Mouse (Mus musculus) midbrain, embryonic 13.5 days (tissue): Measurements from ENCODE around the gene St3gal6. TPM values are rescaled to one million over a fixed set of nuclear protein-coding genes. Genes with fewer than 3 reads are reported as not detected.
A peak's percentile ranks its signal among the peaks of the same experiment; 100 is the strongest.

Experiments used
- ATAC-seq: fragments of 200-750 bp; cut with Nextera tagmentation; 2 replicates; pipeline ENCODE4 v1.8.0; 2017; ENCODE audit warnings: mild to moderate bottlenecking, moderate TSS enrichment, moderate library complexity
- H3K27ac ChIP-seq: fragments of 300-500 bp; sonication (generic); 2 replicates; pipeline ENCODE4 v1.5.1; 2015; ENCODE audit warnings: inconsistent platforms, mild to moderate bottlenecking, moderate library complexity
- H3K27me3 ChIP-seq: fragments of 300-500 bp; sonication (generic); 2 replicates; pipeline ENCODE4 v1.6.1; 2015; ENCODE audit warnings: mild to moderate bottlenecking, inconsistent platforms
- H3K36me3 ChIP-seq: fragments of 300-500 bp; sonication (generic); 2 replicates; pipeline ENCODE4 v1.6.1; 2015; ENCODE audit warnings: mild to moderate bottlenecking, inconsistent platforms
- H3K4me1 ChIP-seq: fragments of 300-500 bp; sonication (generic); replicated peaks from 2 replicates; pipeline ENCODE4 v1.6.1; 2015; ENCODE audit warnings: inconsistent platforms
- H3K4me2 ChIP-seq: fragments of 300-500 bp; sonication (generic); replicated peaks from 2 replicates; pipeline ENCODE4 v1.6.1; 2015; ENCODE audit warnings: moderate library complexity, mild to moderate bottlenecking, inconsistent platforms
- H3K4me3 ChIP-seq: fragments of 300-500 bp; sonication (generic); replicated peaks from 2 replicates; pipeline ENCODE4 v1.5.1; 2015; ENCODE audit warnings: mild to moderate bottlenecking, inconsistent platforms
- H3K9ac ChIP-seq: fragments of 300-500 bp; sonication (generic); replicated peaks from 2 replicates; pipeline ENCODE4 v1.6.1; 2015; ENCODE audit warnings: mild to moderate bottlenecking, inconsistent platforms
- H3K9me3 ChIP-seq: fragments of 300-500 bp; sonication (generic); 2 replicates; pipeline ENCODE4 v1.6.1; 2016; ENCODE audit warnings: mild to moderate bottlenecking, inconsistent platforms
- WGBS: fragments of 180-500 bp; shearing (Covaris S2); methylation state at CpG from one replicate; pipeline ENCODE4 v1.1.7; 2015; 5-methylcytosine and 5-hydroxymethylcytosine counted together
- polyA plus RNA-seq: library from polyadenylated mRNA; unstranded; fragments of >200 nt; fragmentation: Nextera tagmentation; extraction: Ambion mirVana; gene quantifications from 2 replicates; pipeline ENCODE4 v1.2.1, GENCODE M21; 2015

The St3gal6 gene
- 8.3 and 9.9 TPM in 2 replicates for polyA plus RNA-seq

DNA sequence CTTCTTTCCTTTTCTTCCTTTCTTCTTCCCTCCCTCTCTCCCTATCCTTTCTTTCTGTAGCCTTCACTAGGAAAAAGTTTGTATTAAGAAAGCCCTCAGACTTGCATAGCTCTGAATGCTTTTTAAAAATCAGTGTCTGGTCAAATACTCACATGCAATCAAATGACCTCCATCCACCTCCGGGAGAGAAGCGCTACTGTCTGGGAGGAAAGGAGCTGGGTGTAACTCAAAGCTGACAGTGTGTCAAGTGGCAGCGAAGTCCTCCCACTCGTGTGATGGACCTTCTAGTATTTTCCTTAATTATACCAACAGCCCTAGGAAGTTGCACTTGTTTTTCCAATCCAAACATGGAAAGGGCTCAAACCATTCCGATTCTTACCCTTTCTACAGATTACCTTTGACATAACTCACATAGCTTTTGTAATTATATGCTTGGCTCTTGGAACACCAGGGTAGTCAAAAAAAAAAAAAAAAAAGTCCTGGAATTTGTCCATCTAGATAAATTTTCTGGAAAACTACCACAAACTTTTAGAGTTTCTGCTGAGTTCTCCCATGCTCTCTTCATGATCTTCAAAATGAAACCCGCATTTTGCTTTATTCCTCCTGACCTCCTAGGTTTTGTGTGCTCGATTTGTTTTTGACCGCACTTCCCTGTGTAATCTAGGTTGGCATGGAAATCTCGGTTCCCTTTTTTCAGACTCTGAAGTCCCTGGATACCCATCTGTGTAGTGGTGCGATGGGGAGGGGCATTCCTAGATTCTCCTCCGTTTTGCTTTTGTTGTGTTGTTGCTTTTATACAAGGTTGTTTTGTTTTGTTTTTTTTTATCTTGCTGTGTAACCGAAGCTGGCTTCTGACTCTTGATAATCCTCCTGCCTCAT lies at the start of gene St3gal6:
TSS of gene St3gal6 (minus strand) at position 272 of the 879 bp plus-strand sequence.
- peak within 1 kb of the TSS; percentile 83 for H3K9ac ChIP-seq
- no peak for ATAC-seq
- H3K36me3 ChIP-seq = no peaks in the 10 kb centered on the region
- H3K4me3 ChIP-seq = peak within 1 kb of the TSS; percentile 68
- peaks cover 7% of the 10 kb centered on the region; the same call in 1 of the 2 replicates for H3K4me1 ChIP-seq
- H3K9me3 ChIP-seq = peaks cover 3% of the 10 kb centered on the region; the same call in 1 of the 2 replicates
- peak within 1 kb of the TSS; percentile 83 for H3K4me2 ChIP-seq
- H3K27me3 ChIP-seq = peaks cover 6% of the 10 kb centered on the region; the same call in 1 of the 2 replicates
- H3K27ac ChIP-seq = peak within 1 kb of the TSS; percentile 68
- WGBS = 95% methylated on average over 12 of the region's 12 CpGs

GRCm38 (mm10) chr16:58570694-58571264 lies 46.7 kb upstream of the St3gal6 start:
- H3K4me3 ChIP-seq = no peak overlapping the region
- no peak overlapping the region for H3K4me2 ChIP-seq
- no peak overlapping the region for H3K27ac ChIP-seq
- H3K36me3 ChIP-seq = no peaks in the 10 kb centered on the region
- no peaks in the 10 kb centered on the region for H3K9me3 ChIP-seq
- H3K27me3 ChIP-seq = no peaks in the 10 kb centered on the region
- H3K4me1 ChIP-seq = no peaks in the 10 kb centered on the region
- no peak overlapping the region for H3K9ac ChIP-seq
- ATAC-seq = no peak

GRCm38 (mm10) chr16:58561196-58561595 lies 37.2 kb upstream of the St3gal6 start:
- Histone ChIP-seq H3K4me1 (no peaks in the 10 kb centered on the region), H3K27ac (no peak overlapping the region), H3K9ac (no peak overlapping the region), H3K36me3 (no peaks in the 10 kb centered on the region), H3K9me3 (no peaks in the 10 kb centered on the region), H3K4me3 (no peak overlapping the region), H3K27me3 (no peaks in the 10 kb centered on the region), H3K4me2 (no peak overlapping the region)
- no peak for ATAC-seq
- 80% methylated on average over 2 of the region's 2 CpGs for WGBS

- H3K27me3 ChIP-seq = no peaks in the 10 kb centered on the region
- 80% methylated on average over 4 of the region's 4 CpGs for WGBS
- H3K27ac ChIP-seq = no peak overlapping the region
- no peak for ATAC-seq
- H3K4me3 ChIP-seq = no peak overlapping the region
- no peaks in the 10 kb centered on the region for H3K36me3 ChIP-seq
- H3K4me1 ChIP-seq = no peaks in the 10 kb centered on the region
- no peak overlapping the region for H3K9ac ChIP-seq
- no peak overlapping the region for H3K4me2 ChIP-seq
- H3K9me3 ChIP-seq = no peaks in the 10 kb centered on the region
These were observed 32.2 kb upstream of the St3gal6 start for GRCm38 (mm10) chr16:58556067-58556830.

- no peak overlapping the region for H3K9ac ChIP-seq
- whole genome bisulfite sequencing = 77% methylated on average over 1 of the region's 1 CpGs
- H3K4me3 ChIP-seq = no peak overlapping the region
- H3K36me3 ChIP-seq = no peaks in the 10 kb centered on the region
- H3K4me2 ChIP-seq = no peak overlapping the region
- H3K27ac ChIP-seq = no peak overlapping the region
- H3K27me3 ChIP-seq = no peaks in the 10 kb centered on the region
- H3K4me1 ChIP-seq = no peaks in the 10 kb centered on the region
- no peak for ATAC-seq
- H3K9me3 ChIP-seq = no peaks in the 10 kb centered on the region
These were observed 30.6 kb upstream of the St3gal6 start for GRCm38 (mm10) chr16:58554673-58555072.

DNA sequence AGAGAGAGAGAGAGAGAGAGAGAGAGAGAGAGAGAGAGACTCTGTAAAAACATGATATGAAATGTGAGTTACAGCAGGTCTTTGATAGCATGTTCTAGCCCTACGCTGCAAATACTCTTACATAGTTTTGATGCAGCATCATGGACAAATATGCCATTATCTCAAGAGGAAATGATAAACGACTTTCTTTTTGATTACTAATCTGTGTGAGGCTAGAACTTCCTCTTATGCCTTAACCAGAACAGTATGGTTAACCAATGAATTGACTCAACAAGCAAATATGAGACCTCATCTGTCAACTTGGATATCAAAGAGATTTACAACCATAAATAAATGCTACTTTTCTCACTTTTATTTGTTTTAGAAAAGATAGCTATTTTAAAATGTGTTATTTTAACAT lies 24.0 kb upstream of the St3gal6 start:
- H3K27ac ChIP-seq = no peak overlapping the region
- no peak overlapping the region for H3K9ac ChIP-seq
- no peaks in the 10 kb centered on the region for H3K4me1 ChIP-seq
- no peaks in the 10 kb centered on the region for H3K36me3 ChIP-seq
- H3K9me3 ChIP-seq = no peaks in the 10 kb centered on the region
- WGBS = 83% methylated on average over 2 of the region's 2 CpGs
- H3K27me3 ChIP-seq = no peaks in the 10 kb centered on the region
- no peak overlapping the region for H3K4me2 ChIP-seq
- H3K4me3 ChIP-seq = no peak overlapping the region
- ATAC-seq = no peak

DNA sequence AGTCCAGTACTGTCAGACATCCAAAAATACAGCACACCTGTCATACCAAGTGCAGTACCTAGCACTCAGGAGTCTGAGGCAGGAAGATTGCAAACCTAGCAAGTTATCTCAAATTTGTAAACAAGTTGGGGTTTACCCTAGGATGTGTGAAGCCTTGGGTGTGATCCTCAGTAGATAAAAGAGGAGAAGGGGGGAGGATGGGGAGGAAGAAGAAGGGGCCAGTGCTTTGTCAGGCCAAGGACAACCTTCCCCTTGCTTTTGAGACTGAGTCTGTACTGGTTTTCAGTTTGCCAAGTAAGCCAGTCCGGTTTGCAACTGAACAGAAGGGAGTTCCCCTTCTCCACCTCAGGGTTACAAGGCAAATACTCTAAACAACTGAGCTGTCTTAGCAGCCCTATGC lies 22.1 kb upstream of the St3gal6 start:
- no peak overlapping the region for H3K4me2 ChIP-seq
- H3K4me1 ChIP-seq = no peaks in the 10 kb centered on the region
- no peaks in the 10 kb centered on the region for H3K9me3 ChIP-seq
- H3K27me3 ChIP-seq = no peaks in the 10 kb centered on the region
- no peaks in the 10 kb centered on the region for H3K36me3 ChIP-seq
- H3K27ac ChIP-seq = no peak overlapping the region
- no peak overlapping the region for H3K4me3 ChIP-seq
- no peak overlapping the region for H3K9ac ChIP-seq
- 58% methylated on average over 1 of the region's 1 CpGs for WGBS
- ATAC-seq = no peak

GRCm38 (mm10) chr16:58539490-58539889 lies 15.4 kb upstream of the St3gal6 start:
- Histone ChIP-seq H3K27ac (no peak overlapping the region), H3K9ac (no peak overlapping the region), H3K4me1 (no peaks in the 10 kb centered on the region), H3K9me3 (no peaks in the 10 kb centered on the region), H3K27me3 (no peaks in the 10 kb centered on the region), H3K36me3 (no peaks in the 10 kb centered on the region), H3K4me3 (no peak overlapping the region), H3K4me2 (no peak overlapping the region)
- no peak for ATAC-seq
- WGBS = 88% methylated on average over 1 of the region's 1 CpGs

GRCm38 (mm10) chr16:58539011-58539410 lies 15.0 kb upstream of the St3gal6 start:
- 62% methylated on average over 2 of the region's 2 CpGs for WGBS
- no peak overlapping the region for H3K4me3 ChIP-seq

DNA sequence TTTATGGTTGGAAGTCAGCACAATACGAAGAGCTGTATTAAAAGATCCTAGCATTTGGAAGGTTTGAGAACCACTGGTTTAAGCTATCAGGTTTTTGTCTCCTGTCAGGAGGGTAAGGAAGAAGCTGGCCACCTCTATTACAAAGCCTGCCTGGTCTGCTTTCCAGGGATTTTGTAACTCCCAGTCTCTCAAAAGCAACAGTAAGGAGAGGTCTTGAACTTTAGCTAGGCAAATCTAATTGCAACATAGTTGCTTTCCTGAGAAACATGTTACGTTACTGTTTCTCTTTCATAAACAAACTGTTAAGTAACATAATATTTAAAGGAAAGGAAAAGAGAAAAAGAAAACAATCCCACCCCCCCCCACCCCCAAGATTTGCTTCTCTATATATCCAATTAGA lies 12.0 kb upstream of the St3gal6 start:
- Histone ChIP-seq H3K27me3 (no peaks in the 10 kb centered on the region), H3K4me2 (no peak overlapping the region), H3K27ac (no peak overlapping the region), H3K9me3 (no peaks in the 10 kb centered on the region), H3K4me3 (no peak overlapping the region), H3K4me1 (peaks cover 6% of the 10 kb centered on the region), H3K36me3 (no peaks in the 10 kb centered on the region), H3K9ac (no peak overlapping the region)
- WGBS = 98% methylated on average over 2 of the region's 2 CpGs
- ATAC-seq = no peak

More at GRCm38 (mm10) chr16:58539011-58539410, 15.0 kb upstream of the St3gal6 start:
- no peaks in the 10 kb centered on the region for H3K4me1 ChIP-seq
- no peak for ATAC-seq
- H3K9ac ChIP-seq = no peak overlapping the region
- no peaks in the 10 kb centered on the region for H3K36me3 ChIP-seq
- no peak overlapping the region for H3K4me2 ChIP-seq
- no peaks in the 10 kb centered on the region for H3K27me3 ChIP-seq
- no peaks in the 10 kb centered on the region for H3K9me3 ChIP-seq
- H3K27ac ChIP-seq = no peak overlapping the region

DNA sequence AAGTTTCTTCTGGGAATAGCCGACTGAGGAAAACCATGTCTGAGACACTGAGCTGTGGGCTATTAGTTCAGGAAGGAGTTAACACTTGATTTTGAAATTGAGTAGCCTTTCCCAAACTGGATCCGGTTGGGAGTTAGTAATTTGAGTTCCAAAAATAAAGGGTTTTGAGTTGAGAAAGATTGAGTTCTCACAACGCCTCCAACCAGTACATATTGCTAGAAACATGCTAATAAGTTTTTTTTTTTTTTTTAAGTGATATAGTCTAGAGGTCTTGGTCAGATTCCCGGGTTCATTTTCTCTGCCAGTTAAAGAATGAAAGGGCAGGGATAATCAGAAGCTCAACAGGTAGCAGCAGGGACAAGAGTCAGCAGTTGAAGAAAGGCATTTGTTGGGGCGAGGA lies 11.2 kb upstream of the St3gal6 start:
- H3K9me3 ChIP-seq = no peaks in the 10 kb centered on the region
- no peak overlapping the region for H3K9ac ChIP-seq
- H3K4me3 ChIP-seq = no peak overlapping the region
- H3K27ac ChIP-seq = no peak overlapping the region
- WGBS = 72% methylated on average over 5 of the region's 5 CpGs
- H3K27me3 ChIP-seq = no peaks in the 10 kb centered on the region
- ATAC-seq = no peak
- H3K4me2 ChIP-seq = no peak overlapping the region
- no peaks in the 10 kb centered on the region for H3K36me3 ChIP-seq
- peaks cover 6% of the 10 kb centered on the region for H3K4me1 ChIP-seq
